Mouse (Mus musculus) myocyte (in vitro differentiated cells): ENCODE measurements around the gene Tmem174.

Source experiments
- E2F4 ChIP-seq: IDR thresholded peaks from one replicate; pipeline ENCODE4 v1.6.1; 2011; ENCODE audit warnings: mild to moderate bottlenecking, control low read depth, moderate library complexity; ENCODE audit not compliant: insufficient read depth
- MYOG ChIP-seq, 3 experiments: IDR thresholded peaks; one replicate each; pipeline ENCODE4 v1.6.1; 2011; ENCODE audit warnings: control low read depth in 2 of 3, low read depth in 2 of 3, mild to moderate bottlenecking in 2 of 3; ENCODE audit not compliant: insufficient read length in 2 of 3, control insufficient read depth in 1 of 3, insufficient read depth in 1 of 3
- POLR2A ChIP-seq: IDR thresholded peaks from one replicate; pipeline ENCODE4 v1.6.1; 2011; ENCODE audit warnings: low read depth, mild to moderate bottlenecking, control low read depth, moderate library complexity; ENCODE audit not compliant: insufficient read length
- REST ChIP-seq: IDR thresholded peaks from one replicate; pipeline ENCODE4 v1.6.1; 2011; ENCODE audit warnings: mild to moderate bottlenecking, control low read depth, moderate library complexity; ENCODE audit not compliant: insufficient read depth, insufficient read length
- USF1 ChIP-seq: IDR thresholded peaks from one replicate; pipeline ENCODE4 v1.6.1; 2011; ENCODE audit warnings: low read depth, mild to moderate bottlenecking, control low read depth, moderate library complexity

GRCm38 (mm10) chr13:98596746-98597145 lies 40.5 kb downstream of the Tmem174 start:
- TF ChIP-seq POLR2A (no peak), E2F4 (no peak), REST (no peak), USF1 (no peak), MYOG (IDR thresholded peaks at IDR 0.05; ENCODE audit: control insufficient read depth in 1 of 3, insufficient read depth in 1 of 3, insufficient read length in 2 of 3, low read depth in 2 of 3) (no peak)
